Mouse (Mus musculus) heart, adult 2 months (tissue): ENCODE results near the gene Tmem243. TPM values are rescaled to one million over a fixed set of nuclear protein-coding genes. Genes with fewer than 3 reads are reported as not detected.
"Not testable (repeated sequence)": the region's sequence is repeated elsewhere in the genome, so short reads cannot be mapped to it uniquely, and the experiment has no call there.

Experiments
- DNase-seq, 2 experiments: peaks; one replicate each; pipeline ENCODE4 v3.0.0; 2021
- H3K27ac ChIP-seq: fragments of 200-600 bp; 2 replicates; pipeline ENCODE4 v1.8.1; 2022
- H3K27me3 ChIP-seq: fragments of 200-500 bp; 2 replicates; pipeline ENCODE4 v1.6.1; 2012; ENCODE audit warnings: mild to moderate bottlenecking, low read length, inconsistent platforms, mixed read lengths; ENCODE audit not compliant: control insufficient read depth, insufficient read depth
- H3K36me3 ChIP-seq: fragments of 200-500 bp; 2 replicates; pipeline ENCODE4 v1.6.1; 2012; ENCODE audit warnings: low read length, inconsistent platforms; ENCODE audit not compliant: control insufficient read depth, insufficient read depth
- H3K4me1 ChIP-seq: fragments of 200-500 bp; 2 replicates; pipeline ENCODE4 v1.6.1; 2011; ENCODE audit warnings: low read length; ENCODE audit not compliant: control insufficient read depth, insufficient read depth
- H3K4me3 ChIP-seq: fragments of 200-600 bp; 2 replicates; pipeline ENCODE4 v1.8.1; 2022
- H3K79me2 ChIP-seq: fragments of 200-500 bp; replicated peaks from 2 replicates; pipeline ENCODE4 v1.6.1; 2012; ENCODE audit warnings: mild to moderate bottlenecking, inconsistent platforms, low read length, moderate library complexity, mixed read lengths; ENCODE audit not compliant: control insufficient read depth, insufficient read depth
- H3K9ac ChIP-seq: fragments of 200-500 bp; 2 replicates; pipeline ENCODE4 v1.6.1; 2012; ENCODE audit warnings: low read depth, mild to moderate bottlenecking, control low read depth, inconsistent platforms, low read length, mixed read lengths
- CTCF ChIP-seq: fragments of 200-600 bp; IDR thresholded peaks from 2 replicates; pipeline ENCODE4 v1.8.1; 2022; ENCODE audit warnings: antibody characterized with exemption, mild to moderate bottlenecking, moderate library complexity
- EP300 ChIP-seq: fragments of 200-500 bp; IDR thresholded peaks from 2 replicates; pipeline ENCODE4 v1.6.1; 2011; ENCODE audit warnings: low read depth, low read length, control low read depth; ENCODE audit not compliant: insufficient read depth
- POLR2A ChIP-seq: fragments of 200-500 bp; IDR thresholded peaks from 2 replicates; pipeline ENCODE4 v1.6.1; 2011; ENCODE audit warnings: mild to moderate bottlenecking, low read depth, low read length, control low read depth; ENCODE audit not compliant: insufficient read depth
- WGBS: fragments of 180-500 bp; shearing (Covaris S2); methylation state at CpG from one replicate; pipeline ENCODE4 v1.1.7; 2018; 5-methylcytosine and 5-hydroxymethylcytosine counted together
- intact Hi-C: fragments of 180-260 bp; cut with DNase I; formaldehyde crosslinking; loops from one replicate; pipeline ENCODE4 v1.15.1; 2025
- polyA plus RNA-seq: library from polyadenylated mRNA; depleted of rRNA; stranded (reverse); fragments of >200 nt; gene quantifications from 2 replicates; pipeline ENCODE4 v1.2.3, GENCODE M21; 2012
- total RNA-seq, 2 experiments: library from RNA; stranded (reverse); gene quantifications; 2 replicates each; pipeline ENCODE4 v1.2.3; 2021

Tmem243 gene
- total and polyA plus RNA-seq, 3 experiments, result 8.1 to 14.0 (median 9.8) TPM

GRCm38 (mm10) chr5:9160831-9161455 lies 60.5 kb downstream of the Tmem243 start:
- Histone ChIP-seq H3K27ac (peak overlapping the region; percentile 97), H3K4me3 (peak overlapping the region; percentile 66), H3K27me3 (no peaks in the 10 kb centered on the region), H3K36me3 (peaks cover 11% of the 10 kb centered on the region; the same call in 1 of the 2 replicates), H3K9ac (peak overlapping the region; percentile 92), H3K4me1 (peaks cover 5% of the 10 kb centered on the region), H3K79me2 (no peaks in the 10 kb centered on the region)
- WGBS, result 1% methylated on average over 55 of the region's 55 CpGs
- TF ChIP-seq POLR2A (no peak), CTCF (no peak), EP300 (no peak)
- DNase-seq, result no peak
- intact Hi-C loops, result loop anchor here (1.0 to 5.0 kb wide), 3 partner anchors 61 to 294 kb away; partner anchors contain the start of genes Crot and Tmem243

- TF ChIP-seq CTCF (no peak), POLR2A (peak; percentile 99), EP300 (peak; percentile 71)
- H3K79me2 ChIP-seq, result no peaks in the 10 kb centered on the region
- H3K36me3 ChIP-seq, result peaks cover 10% of the 10 kb centered on the region; the same call in 1 of the 2 replicates
- peaks cover 5% of the 10 kb centered on the region for H3K4me1 ChIP-seq
- no peaks in the 10 kb centered on the region for H3K27me3 ChIP-seq
- intact Hi-C loops, result loop anchor here (1.0 to 5.0 kb wide), 4 partner anchors 61 to 739 kb away; partner anchors contain the start of genes Crot, Dbf4, Slc25a40 and Tmem243
- H3K4me3 ChIP-seq, result peak within 1 kb of the TSS; percentile 66
- peak; percentile 90 to 92 for DNase-seq
- peak within 1 kb of the TSS; percentile 97 for H3K27ac ChIP-seq
- peak within 1 kb of the TSS; percentile 92 for H3K9ac ChIP-seq
- WGBS, result under 1% methylated on average over 62 of the region's 64 CpGs
Observed at GRCm38 (mm10) chr5:9161456-9162041, 61.1 kb downstream of the Tmem243 start, which contains the start of gene Dmtf1. Gene Dmtf1, minus strand, starts transcription at chr5:9161776.

- intact Hi-C loops, result loop anchor here (2.0 to 5.0 kb wide), 3 partner anchors 165 to 739 kb away; partner anchors contain the start of genes Crot, Dbf4 and Slc25a40
- peak; percentile 4 to 26 for DNase-seq
Observed at GRCm38 (mm10) chr5:9162088-9162487, 61.6 kb downstream of the Tmem243 start.

GRCm38 (mm10) chr5:9163411-9163810 lies 62.9 kb downstream of the Tmem243 start:
- DNase-seq, result no peak
- peaks cover 3% of the 10 kb centered on the region for H3K4me1 ChIP-seq

More at GRCm38 (mm10) chr5:9162088-9162487, 61.6 kb downstream of the Tmem243 start:
- H3K79me2 ChIP-seq, result no peaks in the 10 kb centered on the region
- TF ChIP-seq EP300 (no peak), CTCF (no peak), POLR2A (no peak)
- H3K27ac ChIP-seq, result peak overlapping the region; percentile 97
- no peaks in the 10 kb centered on the region for H3K27me3 ChIP-seq
- peak overlapping the region; percentile 66 for H3K4me3 ChIP-seq
- peaks cover 8% of the 10 kb centered on the region; the same call in 1 of the 2 replicates for H3K36me3 ChIP-seq
- H3K4me1 ChIP-seq, result peaks cover 5% of the 10 kb centered on the region
- H3K9ac ChIP-seq, result peak overlapping the region; percentile 63
- WGBS, result 4% methylated on average over 7 of the region's 7 CpGs

GRCm38 (mm10) chr5:9165151-9165550 lies 64.7 kb downstream of the Tmem243 start:
- H3K27me3 ChIP-seq, H3K36me3 ChIP-seq, H3K9ac ChIP-seq, H3K79me2 ChIP-seq, H3K4me1 ChIP-seq, H3K4me3 ChIP-seq, intact Hi-C loops: not testable (repeated sequence)
- peak overlapping the region; percentile 53 for H3K27ac ChIP-seq
- WGBS, result 73% methylated on average over 10 of the region's 10 CpGs
- DNase-seq, result peak in 1 of 2 experiments; percentile 4

More at GRCm38 (mm10) chr5:9163411-9163810, 62.9 kb downstream of the Tmem243 start:
- no peaks in the 10 kb centered on the region for H3K27me3 ChIP-seq
- TF ChIP-seq CTCF (no peak), POLR2A (no peak), EP300 (no peak)
- no peaks in the 10 kb centered on the region for H3K79me2 ChIP-seq
- no peak overlapping the region for H3K9ac ChIP-seq
- intact Hi-C loops, result loop anchor here (2.0 to 5.0 kb wide), 3 partner anchors 166 to 741 kb away; partner anchors contain the start of genes Crot, Dbf4 and Slc25a40
- WGBS, result 96% methylated on average over 3 of the region's 3 CpGs
- peaks cover 6% of the 10 kb centered on the region; the same call in 1 of the 2 replicates for H3K36me3 ChIP-seq
- no peak overlapping the region for H3K27ac ChIP-seq
- H3K4me3 ChIP-seq, result no peak overlapping the region

- Histone ChIP-seq H3K4me1 (peaks cover 3% of the 10 kb centered on the region), H3K9ac (no peak overlapping the region), H3K27me3 (no peaks in the 10 kb centered on the region), H3K36me3 (no peaks in the 10 kb centered on the region), H3K79me2 (no peaks in the 10 kb centered on the region), H3K4me3 (no peak overlapping the region), H3K27ac (no peak overlapping the region)
- TF ChIP-seq POLR2A, result no peak
- no peak for TF ChIP-seq EP300
- TF ChIP-seq CTCF, result no peak
- DNase-seq, result no peak
- intact Hi-C loops, result no loop called here
- 66% methylated on average over 8 of the region's 8 CpGs for WGBS
Observed at GRCm38 (mm10) chr5:9166366-9166765, 65.9 kb downstream of the Tmem243 start.
